Mouse (Mus musculus) right cerebral cortex, postnatal 25 days (tissue): ENCODE data around the gene C330021F23Rik.
"Not testable (repeated sequence)": the region's sequence is repeated elsewhere in the genome, so short reads cannot be mapped to it uniquely, and the experiment has no call there.

ENCODE experiments used
- DNase-seq: peaks from one replicate; pipeline ENCODE4 v3.0.0; 2022

The C330021F23Rik gene

GRCm38 (mm10) chr8:3567641-3568371 is at the start of gene C330021F23Rik:
C330021F23Rik (plus strand) TSS chr8:3567990.
- DNase-seq: no peak

- DNase-seq: no peak
Observed at GRCm38 (mm10) chr8:3522007-3522697, 45.6 kb upstream of the C330021F23Rik start.

- no peak for DNase-seq
Observed at GRCm38 (mm10) chr8:3530816-3531215, 37.0 kb upstream of the C330021F23Rik start.

- DNase-seq: no peak
Observed at GRCm38 (mm10) chr8:3531936-3532335, 35.9 kb upstream of the C330021F23Rik start.

- no peak for DNase-seq
Observed at GRCm38 (mm10) chr8:3536053-3536841, 31.5 kb upstream of the C330021F23Rik start.

- no peak for DNase-seq
Observed at GRCm38 (mm10) chr8:3536940-3537339, 30.9 kb upstream of the C330021F23Rik start.

GRCm38 (mm10) chr8:3537666-3538065 is 30.1 kb upstream of the C330021F23Rik start:
- no peak for DNase-seq

GRCm38 (mm10) chr8:3539146-3539545 is 28.6 kb upstream of the C330021F23Rik start:
- DNase-seq: no peak

GRCm38 (mm10) chr8:3540076-3540475 is 27.7 kb upstream of the C330021F23Rik start:
- no peak for DNase-seq

GRCm38 (mm10) chr8:3546511-3546910 is 21.3 kb upstream of the C330021F23Rik start:
- no peak for DNase-seq

- DNase-seq: no peak
Observed at GRCm38 (mm10) chr8:3552240-3552639, 15.6 kb upstream of the C330021F23Rik start.

GRCm38 (mm10) chr8:3556114-3556513 is 11.7 kb upstream of the C330021F23Rik start:
- no peak for DNase-seq

- DNase-seq: no peak
Observed at GRCm38 (mm10) chr8:3568378-3568777, 588 bp downstream of the C330021F23Rik start.

GRCm38 (mm10) chr8:3569784-3570183 is 2.0 kb downstream of the C330021F23Rik start:
- no peak for DNase-seq

GRCm38 (mm10) chr8:3574546-3574945 is 6.8 kb downstream of the C330021F23Rik start:
- no peak for DNase-seq

- no peak for DNase-seq
Observed at GRCm38 (mm10) chr8:3576211-3576960, 8.6 kb downstream of the C330021F23Rik start.

- DNase-seq: no peak
Observed at GRCm38 (mm10) chr8:3579390-3580364, 11.9 kb downstream of the C330021F23Rik start.

GRCm38 (mm10) chr8:3581961-3582360 is 14.2 kb downstream of the C330021F23Rik start:
- not testable (repeated sequence) for DNase-seq

- no peak for DNase-seq
Observed at GRCm38 (mm10) chr8:3586452-3586851, 18.7 kb downstream of the C330021F23Rik start.

- DNase-seq: no peak
Observed at GRCm38 (mm10) chr8:3586993-3587390, 19.2 kb downstream of the C330021F23Rik start, which contains the start of gene Camsap3. Camsap3 (plus strand) TSS chr8:3587293.
